Mouse (Mus musculus): ENCODE results near the gene Polr1b. TPM values are rescaled to one million over a fixed set of nuclear protein-coding genes. Genes with fewer than 3 reads are reported as not detected.

Polr1b gene
- polyA plus RNA-seq, 1 experiment from 2014 or later = 19.4 TPM

DNA sequence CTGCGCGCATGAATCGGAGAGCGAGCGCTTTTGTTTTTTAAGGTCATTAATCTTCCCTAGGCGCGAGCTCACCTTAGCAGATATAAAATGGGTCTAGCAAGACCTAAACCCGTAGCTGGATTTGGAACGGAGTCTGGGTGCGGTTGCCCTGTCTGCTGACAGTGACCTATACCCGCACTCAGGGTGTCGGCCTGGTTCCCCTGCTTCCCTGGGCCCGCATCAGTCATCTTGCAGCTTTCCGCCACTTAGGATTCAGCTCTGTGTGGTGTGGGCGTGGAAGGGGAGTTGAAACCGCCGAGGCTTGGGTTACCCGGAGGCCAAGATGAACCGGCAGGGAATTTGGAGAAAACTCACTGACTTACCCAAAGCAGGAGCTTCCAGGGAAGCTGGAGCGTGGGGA, 34.5 kb upstream of the Polr1b start:
- under 1% methylated on average over 20 of the region's 20 CpGs for WGBS
- Histone ChIP-seq H3K4me2 (ENCODE audit: low read depth) (peak overlapping the region; percentile 74), H3K27ac (ENCODE audit: low read depth, low read length) (peak overlapping the region; percentile 68), H3K4me3 (ENCODE audit: low read depth, low read length) (peak overlapping the region; percentile 92), H3K36me3 (ENCODE audit: control insufficient read depth, insufficient read depth, low read length) (no peaks in the 10 kb centered on the region), H3K4me1 (ENCODE audit: control insufficient read depth, insufficient read depth, low read length) (peaks cover 8% of the 10 kb centered on the region; the same call in 1 of the 2 replicates), H3K9me3 (ENCODE audit: control insufficient read depth, low read length) (no peaks in the 10 kb centered on the region), H3K27me3 (ENCODE audit: control insufficient read depth, insufficient read depth, low read length) (no peaks in the 10 kb centered on the region), H3K9ac (ENCODE audit: low read length) (peak overlapping the region; percentile 87)
- peak; percentile 73 for DNase-seq (ENCODE audit: low spot score)
- peak; percentile 69 for ATAC-seq (ENCODE audit: insufficient read depth, low FRiP score, low TSS enrichment)

DNA sequence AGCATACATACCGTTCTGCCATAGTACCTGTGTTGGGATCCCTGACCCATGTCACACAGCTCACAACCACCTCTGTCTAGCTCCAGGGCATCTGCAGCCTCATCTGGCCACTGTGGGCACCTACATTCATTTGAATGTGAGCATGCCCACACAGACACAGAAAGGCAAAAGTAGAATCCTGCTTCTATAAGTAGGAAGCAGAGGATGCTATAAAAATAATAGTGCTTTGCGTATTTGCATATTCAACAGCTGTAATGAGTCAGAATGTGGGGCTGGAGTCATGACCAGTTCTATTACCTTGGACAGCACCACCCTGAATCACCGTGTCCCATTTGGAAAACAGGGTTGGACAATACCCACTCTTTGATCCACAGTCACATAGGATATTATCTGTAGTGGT, 30.5 kb upstream of the Polr1b start:
- Histone ChIP-seq H3K4me2 (ENCODE audit: low read depth) (no peak overlapping the region), H3K27ac (ENCODE audit: low read depth, low read length) (no peak overlapping the region), H3K36me3 (ENCODE audit: control insufficient read depth, insufficient read depth, low read length) (no peaks in the 10 kb centered on the region), H3K4me1 (ENCODE audit: control insufficient read depth, insufficient read depth, low read length) (peaks cover 8% of the 10 kb centered on the region; the same call in 1 of the 2 replicates), H3K9ac (ENCODE audit: low read length) (no peak overlapping the region), H3K4me3 (ENCODE audit: low read depth, low read length) (no peak overlapping the region), H3K27me3 (ENCODE audit: control insufficient read depth, insufficient read depth, low read length) (no peaks in the 10 kb centered on the region), H3K9me3 (ENCODE audit: control insufficient read depth, low read length) (no peaks in the 10 kb centered on the region)
- DNase-seq (ENCODE audit: low spot score) = no peak
- WGBS = 93% methylated on average over 3 of the region's 3 CpGs
- no peak for ATAC-seq (ENCODE audit: insufficient read depth, low FRiP score, low TSS enrichment)

DNA sequence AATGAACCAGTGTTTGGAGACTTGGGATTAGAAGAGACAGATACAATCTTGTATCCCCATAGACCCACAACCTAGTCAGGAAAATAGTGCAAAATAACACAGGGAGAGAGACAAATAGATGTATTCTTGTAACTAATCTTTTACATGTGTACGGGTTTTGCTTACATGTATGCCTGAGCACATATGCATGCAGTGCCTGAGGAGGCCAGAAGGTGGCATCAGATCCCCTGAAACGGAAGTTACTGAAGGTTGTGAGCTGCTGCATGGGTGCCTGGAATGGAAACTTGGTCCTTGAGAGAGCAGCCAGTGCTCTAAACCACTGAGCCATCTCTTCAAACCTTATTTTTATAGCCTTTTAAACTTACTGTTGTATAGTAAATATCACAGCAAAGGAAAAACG, 22.5 kb upstream of the Polr1b start:
- H3K27ac ChIP-seq (ENCODE audit: low read depth, low read length) = no peak overlapping the region
- peaks cover 4% of the 10 kb centered on the region; the same call in 1 of the 2 replicates for H3K36me3 ChIP-seq (ENCODE audit: control insufficient read depth, insufficient read depth, low read length)
- H3K27me3 ChIP-seq (ENCODE audit: control insufficient read depth, insufficient read depth, low read length) = no peaks in the 10 kb centered on the region
- no peaks in the 10 kb centered on the region for H3K9me3 ChIP-seq (ENCODE audit: control insufficient read depth, low read length)
- ATAC-seq (ENCODE audit: insufficient read depth, low FRiP score, low TSS enrichment) (no peak), DNase-seq (ENCODE audit: low spot score) (peak; percentile 38)
- no peak overlapping the region for H3K4me2 ChIP-seq (ENCODE audit: low read depth)
- H3K4me3 ChIP-seq (ENCODE audit: low read depth, low read length) = no peak overlapping the region
- H3K4me1 ChIP-seq (ENCODE audit: control insufficient read depth, insufficient read depth, low read length) = no peaks in the 10 kb centered on the region
- no peak overlapping the region for H3K9ac ChIP-seq (ENCODE audit: low read length)
- WGBS = 82% methylated on average over 3 of the region's 3 CpGs

DNA sequence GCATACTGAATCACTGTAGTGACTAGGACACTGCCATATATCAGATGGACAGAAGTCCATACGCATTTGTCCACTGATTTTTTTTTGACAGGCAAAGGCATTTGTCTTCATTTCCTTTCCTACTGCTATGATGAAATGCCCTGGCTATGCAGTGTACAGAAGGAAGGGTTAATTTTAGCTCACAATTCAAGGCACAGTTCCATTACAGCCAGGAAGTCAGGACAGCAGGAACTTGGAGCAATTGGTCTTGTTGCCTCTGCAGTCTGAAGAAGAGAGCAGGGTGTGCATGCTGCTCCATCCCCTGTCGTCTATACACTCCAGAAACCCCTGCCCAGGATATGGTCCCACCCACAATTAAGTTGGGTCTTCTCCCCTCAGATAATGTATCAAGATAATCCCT, 21.6 kb upstream of the Polr1b start:
- Histone ChIP-seq H3K4me2 (ENCODE audit: low read depth) (no peak overlapping the region), H3K9ac (ENCODE audit: low read length) (no peak overlapping the region), H3K27me3 (ENCODE audit: control insufficient read depth, insufficient read depth, low read length) (no peaks in the 10 kb centered on the region), H3K27ac (ENCODE audit: low read depth, low read length) (no peak overlapping the region), H3K4me1 (ENCODE audit: control insufficient read depth, insufficient read depth, low read length) (no peaks in the 10 kb centered on the region), H3K36me3 (ENCODE audit: control insufficient read depth, insufficient read depth, low read length) (peaks cover 4% of the 10 kb centered on the region; the same call in 1 of the 2 replicates), H3K4me3 (ENCODE audit: low read depth, low read length) (no peak overlapping the region), H3K9me3 (ENCODE audit: control insufficient read depth, low read length) (no peaks in the 10 kb centered on the region)
- WGBS = 81% methylated on average over 2 of the region's 2 CpGs
- ATAC-seq (ENCODE audit: insufficient read depth, low FRiP score, low TSS enrichment) (no peak), DNase-seq (ENCODE audit: low spot score) (no peak)

DNA sequence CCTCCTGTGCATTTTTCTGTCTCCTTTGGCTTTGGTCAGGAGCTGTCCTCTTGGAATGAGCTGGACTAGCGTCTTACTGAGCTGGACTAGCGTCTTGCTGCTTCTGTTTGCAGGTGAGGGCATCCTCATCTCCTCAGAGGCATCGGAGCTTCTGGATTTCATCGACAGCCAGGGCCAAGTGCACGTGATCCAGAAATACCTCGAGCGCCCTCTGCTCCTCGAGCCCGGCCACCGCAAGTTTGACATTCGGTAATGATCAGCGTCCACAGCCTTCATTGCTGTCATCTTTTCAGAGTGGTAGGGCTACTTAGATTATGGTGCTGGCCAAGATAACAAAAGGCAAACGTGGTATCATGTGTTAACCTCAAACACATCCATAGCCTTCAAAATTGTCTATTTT, 19.7 kb upstream of the Polr1b start:
- DNase-seq (ENCODE audit: low spot score) (no peak), ATAC-seq (ENCODE audit: insufficient read depth, low FRiP score, low TSS enrichment) (no peak)
- Histone ChIP-seq H3K36me3 (ENCODE audit: control insufficient read depth, insufficient read depth, low read length) (peaks cover 4% of the 10 kb centered on the region; the same call in 1 of the 2 replicates), H3K27me3 (ENCODE audit: control insufficient read depth, insufficient read depth, low read length) (no peaks in the 10 kb centered on the region), H3K9me3 (ENCODE audit: control insufficient read depth, low read length) (no peaks in the 10 kb centered on the region), H3K4me1 (ENCODE audit: control insufficient read depth, insufficient read depth, low read length) (no peaks in the 10 kb centered on the region), H3K4me3 (ENCODE audit: low read depth, low read length) (no peak overlapping the region), H3K4me2 (ENCODE audit: low read depth) (no peak overlapping the region), H3K27ac (ENCODE audit: low read depth, low read length) (no peak overlapping the region), H3K9ac (ENCODE audit: low read length) (no peak overlapping the region)
- 78% methylated on average over 13 of the region's 13 CpGs for WGBS

DNA sequence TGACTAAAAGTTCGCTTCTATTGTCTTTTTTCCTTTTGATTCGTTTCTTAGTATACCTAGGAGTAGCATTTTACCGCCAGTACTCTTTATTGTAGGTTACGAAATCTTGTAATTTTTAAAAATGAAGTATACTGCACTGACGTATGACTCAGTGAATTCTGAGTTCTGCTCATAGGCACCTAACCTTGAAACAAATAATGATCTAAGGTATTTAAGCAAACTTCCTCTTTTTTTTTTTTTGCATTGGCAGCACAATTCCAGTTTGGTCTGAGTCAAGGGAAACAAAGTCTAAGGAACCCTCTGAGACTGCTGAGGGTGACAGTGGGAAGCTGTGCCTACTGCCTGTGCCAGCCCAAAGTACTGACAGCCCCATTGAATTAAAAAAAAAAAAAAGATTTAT, 17.3 kb upstream of the Polr1b start:
- H3K27me3 ChIP-seq (ENCODE audit: control insufficient read depth, insufficient read depth, low read length) = no peaks in the 10 kb centered on the region
- H3K36me3 ChIP-seq (ENCODE audit: control insufficient read depth, insufficient read depth, low read length) = peaks cover 4% of the 10 kb centered on the region
- ATAC-seq (ENCODE audit: insufficient read depth, low FRiP score, low TSS enrichment) (no peak), DNase-seq (ENCODE audit: low spot score) (no peak)
- H3K9ac ChIP-seq (ENCODE audit: low read length) = no peak overlapping the region
- no peak overlapping the region for H3K4me3 ChIP-seq (ENCODE audit: low read depth, low read length)
- H3K27ac ChIP-seq (ENCODE audit: low read depth, low read length) = no peak overlapping the region
- H3K4me2 ChIP-seq (ENCODE audit: low read depth) = no peak overlapping the region
- no peaks in the 10 kb centered on the region for H3K4me1 ChIP-seq (ENCODE audit: control insufficient read depth, insufficient read depth, low read length)
- no peaks in the 10 kb centered on the region for H3K9me3 ChIP-seq (ENCODE audit: control insufficient read depth, low read length)
- WGBS = 90% methylated on average over 5 of the region's 5 CpGs

DNA sequence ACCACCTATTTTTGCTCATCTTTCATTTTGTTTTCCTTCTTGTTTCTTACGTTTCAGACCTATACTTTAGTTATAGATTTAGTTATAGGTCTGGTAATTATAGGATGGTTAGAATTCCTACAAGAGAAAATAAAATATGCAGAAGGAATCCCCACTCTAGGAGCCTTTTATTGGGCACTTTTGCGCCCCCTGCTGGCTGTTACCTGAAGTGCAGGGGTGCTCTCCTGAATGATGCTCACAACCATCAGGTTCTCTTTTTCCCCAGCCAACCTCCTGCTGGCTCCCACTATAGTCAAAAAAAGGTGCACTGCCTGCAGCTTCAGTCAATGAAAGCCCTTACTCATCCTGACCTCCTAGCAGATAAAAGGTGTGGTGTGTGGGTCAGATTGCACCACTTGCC, 15.8 kb upstream of the Polr1b start:
- no peaks in the 10 kb centered on the region for H3K27me3 ChIP-seq (ENCODE audit: control insufficient read depth, insufficient read depth, low read length)
- WGBS = 65% methylated on average over 2 of the region's 2 CpGs
- no peaks in the 10 kb centered on the region for H3K4me1 ChIP-seq (ENCODE audit: control insufficient read depth, insufficient read depth, low read length)
- H3K27ac ChIP-seq (ENCODE audit: low read depth, low read length) = no peak overlapping the region
- DNase-seq (ENCODE audit: low spot score) (peak; percentile 58), ATAC-seq (ENCODE audit: insufficient read depth, low FRiP score, low TSS enrichment) (no peak)
- no peak overlapping the region for H3K9ac ChIP-seq (ENCODE audit: low read length)
- H3K4me2 ChIP-seq (ENCODE audit: low read depth) = no peak overlapping the region
- H3K4me3 ChIP-seq (ENCODE audit: low read depth, low read length) = no peak overlapping the region
- H3K9me3 ChIP-seq (ENCODE audit: control insufficient read depth, low read length) = no peaks in the 10 kb centered on the region
- peaks cover 7% of the 10 kb centered on the region; the same call in 1 of the 2 replicates for H3K36me3 ChIP-seq (ENCODE audit: control insufficient read depth, insufficient read depth, low read length)

DNA sequence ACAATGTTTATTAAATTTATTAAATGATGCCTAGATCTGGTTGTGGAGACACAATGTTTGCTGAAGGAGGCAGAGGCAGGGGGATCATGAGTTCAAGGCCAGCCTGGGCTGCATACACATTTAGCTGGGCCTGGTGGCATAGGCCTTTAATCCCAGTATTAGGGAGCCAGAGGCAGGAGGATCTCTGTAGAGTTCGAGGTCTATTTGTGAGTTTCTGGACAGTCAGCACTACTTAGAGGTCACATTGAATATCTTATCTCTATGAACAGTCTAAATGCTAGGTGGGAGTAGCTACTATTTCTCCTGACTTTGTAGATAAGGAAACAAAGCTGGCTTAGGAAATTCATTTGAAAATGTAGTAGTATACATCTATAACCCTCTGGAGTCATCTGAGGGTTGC, 13.3 kb upstream of the Polr1b start:
- H3K4me2 ChIP-seq (ENCODE audit: low read depth) = no peak overlapping the region
- no peak overlapping the region for H3K4me3 ChIP-seq (ENCODE audit: low read depth, low read length)
- peaks cover 5% of the 10 kb centered on the region; the same call in 1 of the 2 replicates for H3K36me3 ChIP-seq (ENCODE audit: control insufficient read depth, insufficient read depth, low read length)
- H3K27me3 ChIP-seq (ENCODE audit: control insufficient read depth, insufficient read depth, low read length) = no peaks in the 10 kb centered on the region
- no peak overlapping the region for H3K27ac ChIP-seq (ENCODE audit: low read depth, low read length)
- WGBS = 96% methylated on average over 1 of the region's 1 CpGs
- no peak for ATAC-seq (ENCODE audit: insufficient read depth, low FRiP score, low TSS enrichment)
- no peak overlapping the region for H3K9ac ChIP-seq (ENCODE audit: low read length)
- DNase-seq (ENCODE audit: low spot score) = no peak
- no peaks in the 10 kb centered on the region for H3K9me3 ChIP-seq (ENCODE audit: control insufficient read depth, low read length)
- H3K4me1 ChIP-seq (ENCODE audit: control insufficient read depth, insufficient read depth, low read length) = no peaks in the 10 kb centered on the region

DNA sequence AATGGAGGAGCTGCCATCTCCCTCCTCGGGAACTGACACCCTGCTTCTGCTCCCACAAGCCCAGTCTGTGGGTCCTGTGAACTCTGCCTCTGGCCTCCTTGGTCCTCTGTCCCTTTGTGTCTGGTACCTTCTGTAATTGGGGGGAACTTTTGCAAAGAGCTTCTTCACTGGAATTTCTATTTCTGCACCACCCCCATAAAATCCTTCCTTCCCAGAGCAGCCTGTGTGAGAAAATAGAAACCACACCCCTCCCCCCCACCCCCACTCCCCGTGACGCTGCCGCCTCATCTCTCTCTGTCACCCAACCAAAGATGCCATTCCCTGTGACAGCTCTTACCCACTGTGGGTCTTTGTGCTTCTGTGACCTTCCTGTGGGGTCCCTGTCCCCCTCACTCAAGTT, 10.4 kb upstream of the Polr1b start:
- ATAC-seq (ENCODE audit: insufficient read depth, low FRiP score, low TSS enrichment) = no peak
- WGBS = 73% methylated on average over 4 of the region's 4 CpGs
- Histone ChIP-seq H3K36me3 (ENCODE audit: control insufficient read depth, insufficient read depth, low read length) (peaks cover 10% of the 10 kb centered on the region; the same call in 1 of the 2 replicates), H3K4me3 (ENCODE audit: low read depth, low read length) (no peak overlapping the region), H3K9ac (ENCODE audit: low read length) (no peak overlapping the region), H3K27ac (ENCODE audit: low read depth, low read length) (no peak overlapping the region), H3K27me3 (ENCODE audit: control insufficient read depth, insufficient read depth, low read length) (no peaks in the 10 kb centered on the region), H3K4me1 (ENCODE audit: control insufficient read depth, insufficient read depth, low read length) (no peaks in the 10 kb centered on the region), H3K9me3 (ENCODE audit: control insufficient read depth, low read length) (no peaks in the 10 kb centered on the region), H3K4me2 (ENCODE audit: low read depth) (no peak overlapping the region)
- no peak for DNase-seq (ENCODE audit: low spot score)
